Mouse (Mus musculus): Measurements from ENCODE around the gene Acss2. TPM values are rescaled to one million over a fixed set of nuclear protein-coding genes. Genes with fewer than 3 reads are reported as not detected.

Acss2 gene
- polyA plus RNA-seq, 1 experiment, result 149 TPM

GRCm38 (mm10) chr2:155589521-155589920, 71.8 kb downstream of the Acss2 start:
- Histone ChIP-seq H3K27ac (ENCODE audit: insufficient read depth, low read depth, low read length) (peak overlapping the region; percentile 86), H3K27me3 (replicated peaks; ENCODE audit: control insufficient read depth, insufficient read depth, low read length) (no peaks in the 10 kb centered on the region), H3K36me3 (ENCODE audit: control insufficient read depth, insufficient read depth, low read length) (no peaks in the 10 kb centered on the region; the same call in 1 of the 2 replicates), H3K4me1 (ENCODE audit: control insufficient read depth, insufficient read depth, low read length) (peaks cover 29% of the 10 kb centered on the region; the same call in 1 of the 2 replicates), H3K4me3 (ENCODE audit: insufficient read depth, low read depth, low read length) (no peak overlapping the region)
- WGBS, result 55% methylated on average over 6 of the region's 6 CpGs
- peak; percentile 75 for DNase-seq
- TF ChIP-seq POLR2A (IDR thresholded peaks at IDR 0.05; ENCODE audit: low read depth, low read length), result no peak
- TF ChIP-seq CTCF (conservative IDR thresholded peaks at IDR 0.05; ENCODE audit: insufficient read depth, insufficient read length, low read depth, low read length), result no peak

DNA sequence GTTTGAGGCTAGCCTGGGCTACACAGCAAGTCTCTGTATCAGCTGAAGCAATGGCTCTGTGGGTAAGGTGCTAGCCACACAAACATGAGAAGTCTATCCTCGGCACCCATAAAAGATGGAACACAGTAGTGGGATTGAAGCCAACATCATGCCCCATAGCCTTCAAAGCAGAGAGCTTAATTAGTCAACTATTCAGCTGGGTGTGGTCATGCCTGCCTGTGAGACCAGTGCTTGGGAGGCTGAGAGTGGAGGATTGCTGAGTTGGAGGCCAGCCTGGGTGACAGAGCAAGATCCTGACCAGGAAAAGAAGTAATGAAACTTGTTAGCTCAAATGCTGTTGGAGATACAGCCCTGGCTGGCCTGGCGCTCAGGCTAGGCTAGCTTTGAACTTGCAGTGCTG, 73.1 kb downstream of the Acss2 start:
- H3K27me3 ChIP-seq (replicated peaks; ENCODE audit: control insufficient read depth, insufficient read depth, low read length), result no peaks in the 10 kb centered on the region
- H3K27ac ChIP-seq (ENCODE audit: insufficient read depth, low read depth, low read length), result peak overlapping the region; percentile 86
- WGBS, result 53% methylated on average over 2 of the region's 2 CpGs
- peak overlapping the region; percentile 31; the same call in 1 of the 2 replicates for H3K4me3 ChIP-seq (ENCODE audit: insufficient read depth, low read depth, low read length)
- peak; percentile 80 for DNase-seq
- peaks cover 20% of the 10 kb centered on the region; the same call in 1 of the 2 replicates for H3K4me1 ChIP-seq (ENCODE audit: control insufficient read depth, insufficient read depth, low read length)
- TF ChIP-seq CTCF (conservative IDR thresholded peaks at IDR 0.05; ENCODE audit: insufficient read depth, insufficient read length, low read depth, low read length) (no peak), POLR2A (IDR thresholded peaks at IDR 0.05; ENCODE audit: low read depth, low read length) (no peak)
- H3K36me3 ChIP-seq (ENCODE audit: control insufficient read depth, insufficient read depth, low read length), result no peaks in the 10 kb centered on the region; the same call in 1 of the 2 replicates

DNA sequence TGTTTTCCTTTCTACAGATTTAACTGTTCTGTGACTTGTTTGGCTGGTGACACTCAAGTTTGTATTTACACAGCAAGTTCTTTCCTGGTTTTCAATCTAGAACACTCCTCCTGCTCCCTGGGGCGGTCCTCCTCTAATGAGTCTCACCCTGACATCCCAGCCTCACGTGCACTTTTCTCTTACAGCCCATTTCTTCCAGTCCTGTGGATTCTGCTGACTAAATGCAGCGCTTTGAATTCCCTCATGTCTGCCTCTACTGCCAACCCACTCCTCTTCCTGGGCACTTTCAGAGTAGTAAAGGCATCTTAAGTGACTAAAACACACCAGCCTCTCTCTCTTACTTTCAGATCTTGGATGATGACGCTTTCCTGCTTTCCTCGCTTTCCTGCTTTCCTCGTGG, 73.9 kb downstream of the Acss2 start:
- Histone ChIP-seq H3K4me3 (ENCODE audit: insufficient read depth, low read depth, low read length) (peak overlapping the region; percentile 64), H3K36me3 (ENCODE audit: control insufficient read depth, insufficient read depth, low read length) (no peaks in the 10 kb centered on the region; the same call in 1 of the 2 replicates), H3K27ac (ENCODE audit: insufficient read depth, low read depth, low read length) (peak overlapping the region; percentile 85), H3K27me3 (replicated peaks; ENCODE audit: control insufficient read depth, insufficient read depth, low read length) (no peaks in the 10 kb centered on the region), H3K4me1 (ENCODE audit: control insufficient read depth, insufficient read depth, low read length) (peaks cover 20% of the 10 kb centered on the region; the same call in 1 of the 2 replicates)
- DNase-seq, result peak; percentile 75
- TF ChIP-seq CTCF (conservative IDR thresholded peaks at IDR 0.05; ENCODE audit: insufficient read depth, insufficient read length, low read depth, low read length), result no peak
- TF ChIP-seq POLR2A (IDR thresholded peaks at IDR 0.05; ENCODE audit: low read depth, low read length), result no peak
- 2% methylated on average over 6 of the region's 6 CpGs for WGBS

DNA sequence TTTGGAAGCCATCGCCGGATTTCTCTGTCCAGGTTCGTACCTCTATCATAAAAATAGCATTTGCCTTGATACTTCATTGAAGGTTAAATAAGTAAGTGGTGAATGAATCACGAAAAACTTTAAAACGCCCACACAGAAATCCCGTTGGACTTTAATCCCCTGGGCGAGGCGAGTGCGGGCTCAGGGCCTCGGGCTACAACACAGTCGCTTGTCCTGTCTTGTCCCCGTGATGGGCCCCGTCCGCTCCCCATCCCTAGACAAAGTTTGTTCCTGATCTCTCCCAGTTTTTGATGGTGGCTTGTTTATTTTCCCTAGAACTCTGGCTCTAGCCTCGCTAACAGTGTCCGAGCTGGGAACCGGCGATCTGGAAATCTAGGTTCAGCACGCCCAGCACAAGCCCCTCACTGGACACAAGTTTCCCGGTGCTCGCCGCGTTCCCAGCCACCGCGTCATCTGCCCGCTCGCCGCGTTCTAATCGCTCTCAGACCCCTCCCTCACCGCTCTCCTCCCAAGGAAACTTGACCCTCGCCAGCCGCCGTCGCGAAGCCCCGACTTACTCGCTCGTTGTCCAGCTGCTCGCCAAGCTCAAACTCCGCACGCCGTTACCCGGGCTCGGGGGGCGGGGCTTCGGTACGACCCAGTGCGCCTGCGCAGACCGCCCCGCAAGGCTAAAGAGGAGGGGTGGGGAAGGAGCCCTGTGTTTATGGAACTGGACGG, 74.5 kb downstream of the Acss2 start, which contains the start of gene Gss:
Gene Gss, minus strand, starts transcription at position 674 of the 717 bp plus-strand sequence.
- Histone ChIP-seq H3K27me3 (replicated peaks; ENCODE audit: control insufficient read depth, insufficient read depth, low read length) (no peaks in the 10 kb centered on the region), H3K4me1 (ENCODE audit: control insufficient read depth, insufficient read depth, low read length) (peaks cover 20% of the 10 kb centered on the region; the same call in 1 of the 2 replicates), H3K4me3 (ENCODE audit: insufficient read depth, low read depth, low read length) (peak within 1 kb of the TSS; percentile 73), H3K36me3 (ENCODE audit: control insufficient read depth, insufficient read depth, low read length) (no peaks in the 10 kb centered on the region), H3K27ac (ENCODE audit: insufficient read depth, low read depth, low read length) (peak within 1 kb of the TSS; percentile 85)
- TF ChIP-seq POLR2A (IDR thresholded peaks at IDR 0.05; ENCODE audit: low read depth, low read length) (peak; percentile 65), CTCF (conservative IDR thresholded peaks at IDR 0.05; ENCODE audit: insufficient read depth, insufficient read length, low read depth, low read length) (no peak)
- peak; percentile 99 for DNase-seq
- 1% methylated on average over 53 of the region's 53 CpGs for WGBS

GRCm38 (mm10) chr2:155592854-155593283, 75.1 kb downstream of the Acss2 start:
- TF ChIP-seq POLR2A (IDR thresholded peaks at IDR 0.05; ENCODE audit: low read depth, low read length), result no peak
- 0 out of 2 replicates have a peak, but pooled peaks have one; percentile 9 for TF ChIP-seq CTCF (conservative IDR thresholded peaks at IDR 0.05; ENCODE audit: insufficient read depth, insufficient read length, low read depth, low read length)
- WGBS, result under 1% methylated on average over 9 of the region's 9 CpGs
- H3K4me1 ChIP-seq (ENCODE audit: control insufficient read depth, insufficient read depth, low read length), result peaks cover 20% of the 10 kb centered on the region; the same call in 1 of the 2 replicates
- H3K27me3 ChIP-seq (replicated peaks; ENCODE audit: control insufficient read depth, insufficient read depth, low read length), result no peaks in the 10 kb centered on the region
- peak overlapping the region; percentile 73 for H3K4me3 ChIP-seq (ENCODE audit: insufficient read depth, low read depth, low read length)
- peak overlapping the region; percentile 74 for H3K27ac ChIP-seq (ENCODE audit: insufficient read depth, low read depth, low read length)
- DNase-seq, result no peak
- no peaks in the 10 kb centered on the region for H3K36me3 ChIP-seq (ENCODE audit: control insufficient read depth, insufficient read depth, low read length)

GRCm38 (mm10) chr2:155595516-155595915, 77.8 kb downstream of the Acss2 start:
- TF ChIP-seq POLR2A (IDR thresholded peaks at IDR 0.05; ENCODE audit: low read depth, low read length) (no peak), CTCF (conservative IDR thresholded peaks at IDR 0.05; ENCODE audit: insufficient read depth, insufficient read length, low read depth, low read length) (no peak)
- Histone ChIP-seq H3K4me3 (ENCODE audit: insufficient read depth, low read depth, low read length) (no peak overlapping the region), H3K27me3 (replicated peaks; ENCODE audit: control insufficient read depth, insufficient read depth, low read length) (no peaks in the 10 kb centered on the region), H3K36me3 (ENCODE audit: control insufficient read depth, insufficient read depth, low read length) (no peaks in the 10 kb centered on the region), H3K27ac (ENCODE audit: insufficient read depth, low read depth, low read length) (no peak overlapping the region), H3K4me1 (ENCODE audit: control insufficient read depth, insufficient read depth, low read length) (peaks cover 9% of the 10 kb centered on the region; the same call in 1 of the 2 replicates)
- 81% methylated on average over 6 of the region's 6 CpGs for WGBS
- DNase-seq, result no peak

DNA sequence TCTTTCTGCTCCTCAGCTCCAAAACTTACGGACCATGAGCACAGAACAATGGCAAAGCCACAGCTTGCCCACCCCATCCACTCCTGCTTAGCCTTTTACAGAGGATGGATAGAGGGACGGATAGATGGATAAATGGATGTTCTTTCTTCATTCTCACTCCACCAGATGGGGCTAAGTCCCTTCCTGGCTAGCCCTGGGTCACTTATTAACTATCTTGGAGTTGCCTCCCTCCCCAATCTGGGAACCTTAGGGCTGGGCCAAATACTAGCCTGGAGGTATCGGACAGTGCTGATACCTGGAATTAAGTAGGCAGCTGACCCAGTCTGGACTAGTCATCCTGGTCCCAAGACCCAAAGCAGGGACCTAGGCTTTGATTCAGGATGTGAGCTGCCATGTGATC, 86.0 kb downstream of the Acss2 start:
- no peaks in the 10 kb centered on the region for H3K4me1 ChIP-seq (ENCODE audit: control insufficient read depth, insufficient read depth, low read length)
- DNase-seq, result peak; percentile 72
- no peaks in the 10 kb centered on the region for H3K27me3 ChIP-seq (replicated peaks; ENCODE audit: control insufficient read depth, insufficient read depth, low read length)
- 44% methylated on average over 3 of the region's 3 CpGs for WGBS
- H3K27ac ChIP-seq (ENCODE audit: insufficient read depth, low read depth, low read length), result no peak overlapping the region
- H3K4me3 ChIP-seq (ENCODE audit: insufficient read depth, low read depth, low read length), result no peak overlapping the region
- TF ChIP-seq POLR2A (IDR thresholded peaks at IDR 0.05; ENCODE audit: low read depth, low read length), result no peak
- TF ChIP-seq CTCF (conservative IDR thresholded peaks at IDR 0.05; ENCODE audit: insufficient read depth, insufficient read length, low read depth, low read length), result peak; percentile 64
- no peaks in the 10 kb centered on the region for H3K36me3 ChIP-seq (ENCODE audit: control insufficient read depth, insufficient read depth, low read length)
